7 mouse cellular contexts compared by ENCODE assay signal in the genomic region with DNA sequence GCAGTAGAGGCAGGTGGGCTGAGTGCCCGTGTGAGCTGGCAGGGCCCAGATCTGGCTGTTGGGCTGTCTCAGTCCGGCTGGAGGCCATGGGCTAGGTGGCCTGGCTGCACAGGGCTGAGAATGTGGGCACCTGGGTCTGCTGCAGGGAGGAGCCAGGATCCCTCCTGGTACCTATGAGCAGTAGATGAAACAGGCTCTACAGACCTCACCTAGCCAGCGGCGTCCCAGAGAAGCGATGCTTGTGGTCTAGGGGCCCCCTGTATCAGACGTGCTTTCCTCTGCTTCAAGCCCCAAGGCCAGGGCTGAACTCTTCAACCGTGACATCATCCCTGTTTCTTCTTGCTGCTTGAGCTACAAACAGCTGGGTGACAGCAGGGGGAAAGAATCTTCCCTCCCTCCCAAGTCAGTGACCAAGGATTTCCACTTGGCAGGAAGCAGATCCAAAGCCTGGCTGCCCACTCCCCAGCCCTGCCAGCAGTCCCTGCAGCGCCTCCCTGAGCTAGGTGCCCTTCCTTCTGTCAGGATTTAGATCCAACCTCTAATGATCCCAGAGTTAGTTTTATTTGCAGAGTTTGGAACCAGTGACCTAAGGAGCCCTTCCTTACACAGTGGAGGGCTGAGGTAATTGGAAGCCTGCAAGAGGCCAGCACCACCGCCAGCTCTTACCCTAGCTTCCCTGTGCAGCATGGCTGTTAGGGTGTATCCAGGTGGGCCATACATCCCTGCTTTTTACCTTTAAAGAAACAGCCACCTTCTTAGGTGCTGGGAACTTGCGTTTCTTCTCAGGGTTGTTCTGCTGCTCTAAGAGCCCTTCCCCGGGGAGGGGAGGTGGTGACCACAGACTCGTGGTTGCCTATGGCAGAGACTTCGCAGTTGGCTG.
DNase-seq lines count a peak whose midpoint lies in the region; ATAC-seq and TF ChIP-seq lines count a peak whose summit lies in the region.

No protein-coding gene starts in this region.

- H3K9ac ChIP-seq in midbrain, embryonic 12.5 days (replicated peaks), result 0 out of 2 replicates have a peak overlapping the region, but pooled peaks have one; percentile 0
- H3K9ac ChIP-seq in midbrain, embryonic 14.5 days (replicated peaks; ENCODE audit: low read length), result no peak overlapping the region
- H3K9ac ChIP-seq in embryonic facial prominence, embryonic 14.5 days (ENCODE audit: low read depth, low read length), result no peak overlapping the region
- no peak overlapping the region for H3K9ac ChIP-seq in hindbrain, postnatal 0 days (replicated peaks; ENCODE audit: low read length)
- H3K9ac ChIP-seq in stomach, embryonic 15.5 days, result no peak overlapping the region

- peaks cover 9% of the 10 kb centered on the region for H3K4me1 ChIP-seq in midbrain, embryonic 12.5 days
- peaks cover 7% of the 10 kb centered on the region; the same call in 1 of the 2 replicates for H3K4me1 ChIP-seq in midbrain, embryonic 14.5 days (ENCODE audit: control insufficient read depth, insufficient read depth, low read length)
- H3K4me1 ChIP-seq in embryonic facial prominence, embryonic 14.5 days (ENCODE audit: control insufficient read depth, insufficient read depth, low read length), result peaks cover 33% of the 10 kb centered on the region
- H3K4me1 ChIP-seq in hindbrain, postnatal 0 days (ENCODE audit: insufficient read depth, low read length), result peaks cover 11% of the 10 kb centered on the region; the same call in 1 of the 2 replicates
- peaks cover 61% of the 10 kb centered on the region for H3K4me1 ChIP-seq in stomach, embryonic 15.5 days

- H3K27ac ChIP-seq in midbrain, embryonic 12.5 days (replicated peaks), result no peak overlapping the region
- H3K27ac ChIP-seq in midbrain, embryonic 14.5 days (replicated peaks; ENCODE audit: low read depth, low read length), result no peak overlapping the region
- peak overlapping the region; percentile 53; the same call in 1 of the 2 replicates for H3K27ac ChIP-seq in embryonic facial prominence, embryonic 14.5 days (replicated peaks; ENCODE audit: low read depth, low read length)
- 0 out of 2 replicates have a peak overlapping the region, but pooled peaks have one; percentile 4 for H3K27ac ChIP-seq in hindbrain, postnatal 0 days
- H3K27ac ChIP-seq in stomach, embryonic 15.5 days, result peak overlapping the region; percentile 89

- H3K4me3 ChIP-seq in midbrain, embryonic 12.5 days, result no peak overlapping the region
- no peak overlapping the region for H3K4me3 ChIP-seq in midbrain, embryonic 14.5 days (replicated peaks; ENCODE audit: low read depth, low read length)
- H3K4me3 ChIP-seq in embryonic facial prominence, embryonic 14.5 days (ENCODE audit: low read depth, low read length), result no peak overlapping the region
- no peak overlapping the region for H3K4me3 ChIP-seq in hindbrain, postnatal 0 days (ENCODE audit: low read length)
- no peak overlapping the region for H3K4me3 ChIP-seq in stomach, embryonic 15.5 days (replicated peaks)

- ATAC-seq in midbrain, embryonic 12.5 days (ENCODE audit: low FRiP score, low read depth), result no peak
- ATAC-seq in midbrain, embryonic 14.5 days (ENCODE audit: low FRiP score, low TSS enrichment), result no peak
- peak; percentile 79 for ATAC-seq in embryonic facial prominence, embryonic 14.5 days (ENCODE audit: low read depth)
- peak; percentile 13 for ATAC-seq in hindbrain, postnatal 0 days
- ATAC-seq in stomach, embryonic 15.5 days (ENCODE audit: insufficient read depth, low FRiP score, low read depth), result 0 out of 2 replicates have a peak, but pooled peaks have one; percentile 38

- H3K4me2 ChIP-seq in midbrain, embryonic 12.5 days (replicated peaks), result no peak overlapping the region
- H3K4me2 ChIP-seq in midbrain, embryonic 14.5 days (ENCODE audit: low read length), result no peak overlapping the region
- H3K4me2 ChIP-seq in embryonic facial prominence, embryonic 14.5 days (ENCODE audit: low read depth, low read length), result no peak overlapping the region
- H3K4me2 ChIP-seq in hindbrain, postnatal 0 days (ENCODE audit: low read depth, low read length), result no peak overlapping the region
- H3K4me2 ChIP-seq in stomach, embryonic 15.5 days, result peak overlapping the region; percentile 5; the same call in 1 of the 2 replicates

- H3K36me3 ChIP-seq in midbrain, embryonic 12.5 days, result no peaks in the 10 kb centered on the region
- no peaks in the 10 kb centered on the region for H3K36me3 ChIP-seq in midbrain, embryonic 14.5 days (ENCODE audit: control insufficient read depth, insufficient read depth, low read length)
- no peaks in the 10 kb centered on the region for H3K36me3 ChIP-seq in embryonic facial prominence, embryonic 14.5 days (ENCODE audit: control insufficient read depth, insufficient read depth, low read length)
- no peaks in the 10 kb centered on the region for H3K36me3 ChIP-seq in hindbrain, postnatal 0 days (ENCODE audit: insufficient read depth, low read length)
- H3K36me3 ChIP-seq in stomach, embryonic 15.5 days, result peaks cover 2% of the 10 kb centered on the region

- DNase-seq in midbrain, embryonic 14.5 days, result no peak
- peak; percentile 90 for DNase-seq in embryonic facial prominence, embryonic 14.5 days (ENCODE audit: low spot score)
- peak; percentile 46 for DNase-seq in hindbrain, postnatal 0 days (ENCODE audit: low spot score)
- no peak for DNase-seq in layer of hippocampus, postnatal 14 days (ENCODE audit: low spot score in 2 of 2)
- DNase-seq in layer of hippocampus, adult 11-12 months (ENCODE audit: low spot score), result no peak

- H3K9me3 ChIP-seq in midbrain, embryonic 12.5 days, result no peaks in the 10 kb centered on the region
- H3K9me3 ChIP-seq in midbrain, embryonic 14.5 days (ENCODE audit: control insufficient read depth, low read length), result no peaks in the 10 kb centered on the region
- H3K9me3 ChIP-seq in embryonic facial prominence, embryonic 14.5 days (ENCODE audit: control insufficient read depth, low read length), result no peaks in the 10 kb centered on the region
- no peaks in the 10 kb centered on the region for H3K9me3 ChIP-seq in hindbrain, postnatal 0 days (ENCODE audit: low read length)
- H3K9me3 ChIP-seq in stomach, embryonic 15.5 days, result no peaks in the 10 kb centered on the region

- TF ChIP-seq CTCF in hindbrain, postnatal 0 days (IDR thresholded peaks at IDR 0.05; ENCODE audit: low read depth), result no peak

- H3K27me3 ChIP-seq in midbrain, embryonic 12.5 days, result no peaks in the 10 kb centered on the region
- H3K27me3 ChIP-seq in midbrain, embryonic 14.5 days (ENCODE audit: control insufficient read depth, insufficient read depth, low read length), result no peaks in the 10 kb centered on the region
- H3K27me3 ChIP-seq in embryonic facial prominence, embryonic 14.5 days (replicated peaks; ENCODE audit: control insufficient read depth, insufficient read depth, low read length), result no peaks in the 10 kb centered on the region
- H3K27me3 ChIP-seq in hindbrain, postnatal 0 days (ENCODE audit: insufficient read depth, low read length), result no peaks in the 10 kb centered on the region
- H3K27me3 ChIP-seq in stomach, embryonic 15.5 days (replicated peaks), result no peaks in the 10 kb centered on the region

- 71% methylated on average over 13 of the region's 13 CpGs for WGBS in midbrain, embryonic 12.5 days
- WGBS in midbrain, embryonic 14.5 days, result 68% methylated on average over 13 of the region's 13 CpGs
- 47% methylated on average over 13 of the region's 13 CpGs for WGBS in embryonic facial prominence, embryonic 14.5 days
- 62% methylated on average over 13 of the region's 13 CpGs for WGBS in hindbrain, postnatal 0 days
- 49% methylated on average over 13 of the region's 13 CpGs for WGBS in stomach, embryonic 15.5 days

Comparison
In these comparisons a context has a peak if more than half of its experiments do, and no peak if none do; other contexts are left out.
1. ATAC-seq: peak in embryonic facial prominence, embryonic 14.5 days (single experiment), hindbrain, postnatal 0 days (single experiment) and stomach, embryonic 15.5 days (single experiment); none in midbrain, embryonic 12.5 days (single experiment) and midbrain, embryonic 14.5 days (single experiment).
2. H3K27ac ChIP-seq: peak in embryonic facial prominence, embryonic 14.5 days (single experiment), hindbrain, postnatal 0 days (single experiment) and stomach, embryonic 15.5 days (single experiment); none in midbrain, embryonic 12.5 days (single experiment) and midbrain, embryonic 14.5 days (single experiment).
3. DNase-seq: peak in embryonic facial prominence, embryonic 14.5 days (single experiment) and hindbrain, postnatal 0 days (single experiment); none in midbrain, embryonic 14.5 days (single experiment), layer of hippocampus, postnatal 14 days (0 of 2) and layer of hippocampus, adult 11-12 months (single experiment).